Mouse (Mus musculus) stomach, postnatal 0 days (tissue): Measurements from ENCODE around the gene Stac2. TPM values are rescaled to one million over a fixed set of nuclear protein-coding genes. Genes with fewer than 3 reads are reported as not detected.

Source experiments
- ATAC-seq: fragments of 200-750 bp; cut with Nextera tagmentation; 2 replicates; pipeline ENCODE4 v1.8.0; 2017; ENCODE audit not compliant: low FRiP score, low TSS enrichment
- DNase-seq: peaks from one replicate; pipeline ENCODE4 v3.0.0-alpha.2; 2016; ENCODE audit warnings: low spot score
- H3K27ac ChIP-seq: fragments of 300-500 bp; sonication (generic); replicated peaks from 2 replicates; pipeline ENCODE4 v1.5.1; 2014; ENCODE audit warnings: mild to moderate bottlenecking, control low read depth
- H3K27me3 ChIP-seq: fragments of 300-500 bp; sonication (generic); 2 replicates; pipeline ENCODE4 v1.6.1; 2014; ENCODE audit warnings: low read length; ENCODE audit not compliant: control insufficient read depth, insufficient read depth
- H3K36me3 ChIP-seq: fragments of 300-500 bp; sonication (generic); 2 replicates; pipeline ENCODE4 v1.6.1; 2014; ENCODE audit warnings: low read length, mixed read lengths; ENCODE audit not compliant: control insufficient read depth, insufficient read depth
- H3K4me1 ChIP-seq: fragments of 300-500 bp; sonication (generic); replicated peaks from 2 replicates; pipeline ENCODE4 v1.6.1; 2014; ENCODE audit warnings: antibody characterized with exemption; ENCODE audit not compliant: control insufficient read depth, insufficient read depth
- H3K4me2 ChIP-seq: fragments of 300-500 bp; sonication (generic); replicated peaks from 2 replicates; pipeline ENCODE4 v1.6.1; 2014; ENCODE audit warnings: low read depth, mild to moderate bottlenecking, control low read depth, moderate library complexity
- H3K4me3 ChIP-seq: fragments of 300-500 bp; sonication (generic); 2 replicates; pipeline ENCODE4 v1.5.1; 2014; ENCODE audit warnings: low read depth, low read length, control low read depth
- H3K9ac ChIP-seq: fragments of 300-500 bp; sonication (generic); 2 replicates; pipeline ENCODE4 v1.6.1; 2014; ENCODE audit warnings: mild to moderate bottlenecking, low read length, control low read depth, mixed read lengths
- H3K9me3 ChIP-seq: fragments of 300-500 bp; sonication (generic); 2 replicates; pipeline ENCODE4 v1.6.1; 2016; ENCODE audit warnings: low read length; ENCODE audit not compliant: control insufficient read depth
- CTCF ChIP-seq: IDR thresholded peaks from 2 replicates; pipeline ENCODE4 v1.5.1; 2016; ENCODE audit warnings: antibody characterized with exemption, low read depth, mild to moderate bottlenecking, moderate library complexity
- EP300 ChIP-seq: optimal IDR thresholded peaks from 2 replicates; pipeline ENCODE3; 2016; ENCODE audit warnings: antibody characterized with exemption
- WGBS: fragments of 180-500 bp; shearing (Covaris S2); extraction: QIAGEN DNeasy Blood & Tissue Kit; methylation state at CpG from one replicate; pipeline ENCODE4 v1.1.7; 2014; 5-methylcytosine and 5-hydroxymethylcytosine counted together
- microRNA-seq: library from miRNA; unstranded; fragments of <30 nt; microRNA quantifications from one replicate; pipeline ENCODE4, GENCODE M21; 2016
- polyA plus RNA-seq: library from polyadenylated mRNA; unstranded; fragments of >200 nt; fragmentation: Nextera tagmentation; extraction: Ambion mirVana; gene quantifications from 2 replicates; pipeline ENCODE4 v1.2.1, GENCODE M21; 2015

Stac2 gene
- polyA plus RNA-seq, 1 experiment from 2014 or later, result 0.05 TPM

DNA sequence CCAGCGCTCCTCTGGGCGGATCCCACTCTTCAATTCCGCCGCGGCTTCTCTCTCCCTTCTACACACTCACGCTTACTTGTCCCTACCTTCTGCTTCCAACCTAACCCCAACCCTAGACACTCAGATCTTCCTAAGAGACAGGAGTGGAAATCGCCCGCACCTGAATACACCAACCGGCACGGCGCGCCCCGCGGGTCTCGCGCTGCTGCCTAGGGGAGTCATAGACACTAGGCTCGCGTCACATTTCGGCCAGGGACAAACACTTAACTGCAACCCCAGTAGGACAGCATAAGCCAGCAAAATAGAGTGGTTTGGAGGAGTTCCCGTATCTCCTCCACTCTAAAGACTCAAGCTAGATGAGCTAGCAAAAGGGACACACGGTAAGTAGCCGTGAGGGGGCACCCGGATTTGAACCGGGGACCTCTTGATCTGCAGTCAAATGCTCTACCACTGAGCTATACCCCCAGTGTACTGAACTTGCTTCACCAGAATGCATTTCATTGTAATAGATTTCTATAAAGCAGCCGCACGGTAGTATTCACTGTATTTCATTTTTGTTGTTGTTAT lies 64.6 kb downstream of the Stac2 start:
- H3K36me3 ChIP-seq, result no peaks in the 10 kb centered on the region
- DNase-seq, result peak; percentile 86
- H3K9me3 ChIP-seq, result no peaks in the 10 kb centered on the region
- peak; percentile 76 for ATAC-seq
- TF ChIP-seq CTCF (no peak), EP300 (no peak)
- H3K9ac ChIP-seq, result peak overlapping the region; percentile 59
- WGBS, result under 1% methylated on average over 26 of the region's 26 CpGs
- H3K4me3 ChIP-seq, result peak overlapping the region; percentile 56
- H3K4me2 ChIP-seq, result peak overlapping the region; percentile 59
- no peaks in the 10 kb centered on the region; the same call in 1 of the 2 replicates for H3K4me1 ChIP-seq
- H3K27me3 ChIP-seq, result no peaks in the 10 kb centered on the region
- H3K27ac ChIP-seq, result peak overlapping the region; percentile 79

DNA sequence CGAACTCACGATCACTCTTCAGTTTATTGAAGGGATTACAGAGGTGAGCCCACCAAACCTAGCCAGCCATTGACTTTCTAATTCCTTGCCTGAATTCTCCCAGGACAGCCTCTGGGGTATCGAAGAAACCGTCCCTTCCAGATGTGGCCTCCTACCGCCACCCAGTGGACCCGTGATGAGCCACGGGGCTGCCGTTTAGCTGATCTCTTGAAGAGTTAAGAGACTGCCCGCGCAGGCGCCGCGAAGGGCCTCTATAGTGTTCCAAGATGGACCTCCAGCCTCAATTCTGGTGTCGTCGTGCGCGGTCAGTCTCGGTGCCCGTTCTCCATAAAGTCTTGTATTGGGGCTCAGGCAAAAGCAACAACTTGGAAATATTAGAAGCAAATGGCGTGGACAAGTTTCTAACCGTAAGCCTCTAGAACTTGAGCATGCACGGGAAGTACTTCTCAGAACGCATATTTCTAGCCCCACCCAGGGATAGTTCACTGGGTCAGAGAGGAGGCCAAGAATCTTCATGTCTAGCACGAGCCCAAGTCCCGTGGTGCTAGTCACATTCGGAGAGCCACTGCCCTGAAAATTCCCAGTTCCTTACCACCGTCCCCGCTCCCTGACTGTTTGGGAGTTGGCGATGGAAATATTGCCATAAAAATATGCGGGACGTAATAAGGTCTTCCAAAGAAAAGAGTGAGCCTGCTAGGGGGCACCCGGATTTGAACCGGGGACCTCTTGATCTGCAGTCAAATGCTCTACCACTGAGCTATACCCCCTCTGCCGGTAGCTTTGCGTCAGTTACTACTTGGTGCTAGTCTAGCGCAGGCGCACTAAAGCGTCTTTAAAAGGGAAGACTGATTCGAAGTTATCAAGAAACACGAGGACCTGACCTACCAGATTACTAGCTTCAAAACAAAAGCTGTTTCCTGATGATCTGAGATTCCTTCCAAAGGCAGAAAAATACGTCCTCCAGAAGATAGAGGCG lies 65.4 kb downstream of the Stac2 start:
- H3K27me3 ChIP-seq, result no peaks in the 10 kb centered on the region
- DNase-seq, result peak; percentile 89
- peak overlapping the region; percentile 62 for H3K4me2 ChIP-seq
- WGBS, result 1% methylated on average over 42 of the region's 42 CpGs
- no peaks in the 10 kb centered on the region; the same call in 1 of the 2 replicates for H3K4me1 ChIP-seq
- no peaks in the 10 kb centered on the region for H3K36me3 ChIP-seq
- TF ChIP-seq EP300, result no peak
- peak; percentile 96 for TF ChIP-seq CTCF
- peak; percentile 81 for ATAC-seq
- peak overlapping the region; percentile 59 for H3K9ac ChIP-seq
- H3K4me3 ChIP-seq, result peak overlapping the region; percentile 56
- H3K9me3 ChIP-seq, result no peaks in the 10 kb centered on the region
- peak overlapping the region; percentile 88 for H3K27ac ChIP-seq

DNA sequence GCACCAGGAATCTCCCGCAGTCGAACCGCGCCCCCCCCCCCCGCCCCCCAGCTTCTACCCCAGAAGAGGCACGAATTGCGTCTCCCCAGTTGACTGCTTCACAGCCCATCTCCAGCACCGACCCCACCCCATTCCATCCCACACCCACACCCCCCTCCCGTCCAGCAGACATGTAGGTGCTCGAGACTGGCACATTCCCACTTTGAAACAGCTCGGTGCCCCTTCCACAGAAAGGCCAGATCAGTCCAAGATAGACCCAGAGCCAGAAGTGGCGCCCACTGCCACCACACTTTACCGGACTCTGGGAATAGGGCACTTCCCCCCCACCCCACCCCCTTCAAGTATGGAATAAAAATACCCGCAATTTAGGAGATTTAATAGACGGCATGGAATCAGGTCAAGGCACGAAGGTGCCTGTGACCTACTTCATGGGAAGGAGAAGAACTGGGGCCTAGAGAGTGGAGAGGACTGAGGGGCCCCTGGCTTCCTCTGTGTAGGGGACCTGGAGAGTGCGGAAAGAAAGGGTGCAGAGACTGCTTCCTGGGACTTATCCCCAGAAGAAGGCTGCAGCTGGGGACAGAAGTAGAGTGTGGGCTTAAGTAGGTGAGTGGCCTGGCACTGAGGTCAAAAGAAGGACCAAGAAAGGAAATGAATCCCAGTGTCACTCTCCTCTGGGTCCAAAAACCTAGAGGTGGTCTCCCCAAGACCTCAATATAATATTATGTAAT lies 66.4 kb downstream of the Stac2 start:
- no peak for DNase-seq
- TF ChIP-seq CTCF, result no peak
- TF ChIP-seq EP300, result no peak
- H3K4me1 ChIP-seq, result no peaks in the 10 kb centered on the region; the same call in 1 of the 2 replicates
- H3K9me3 ChIP-seq, result no peaks in the 10 kb centered on the region
- no peaks in the 10 kb centered on the region for H3K36me3 ChIP-seq
- peak overlapping the region; percentile 88 for H3K4me2 ChIP-seq
- H3K9ac ChIP-seq, result peak overlapping the region; percentile 59
- H3K4me3 ChIP-seq, result peak overlapping the region; percentile 57
- no peak overlapping the region for H3K27ac ChIP-seq
- H3K27me3 ChIP-seq, result no peaks in the 10 kb centered on the region
- ATAC-seq, result no peak
- WGBS, result 30% methylated on average over 12 of the region's 17 CpGs

Small RNAs within 50 kb of the gene (microRNA-seq; reads per million reads assigned to microRNA genes)
- not detected for gene Gm27597

Other genes starting within 250 kb of the Stac2 start
- gene B230217C12Rik, start 212.7 kb downstream of the Stac2 start, polyA plus RNA-seq, result 1.1 and 1.9 TPM in 2 replicates
- 0.29 and 0.34 TPM in 2 replicates for gene Fbxo47, start 169.3 kb downstream of the Stac2 start, polyA plus RNA-seq
- gene Plxdc1, start 67.0 kb downstream of the Stac2 start, polyA plus RNA-seq, result 0.40 and 0.45 TPM in 2 replicates
- 7.5 and 9.8 TPM in 2 replicates for gene Arl5c, start 57.3 kb downstream of the Stac2 start, polyA plus RNA-seq
- gene Cacnb1, start 30.4 kb downstream of the Stac2 start, polyA plus RNA-seq, result 4.2 and 4.9 TPM in 2 replicates
- gene Rpl19, start 26.8 kb downstream of the Stac2 start, polyA plus RNA-seq, result 863 and 874 TPM in 2 replicates
- 11.7 and 12.7 TPM in 2 replicates for gene Fbxl20, start 96.9 kb upstream of the Stac2 start, polyA plus RNA-seq
- gene Med1, start 139.8 kb upstream of the Stac2 start, polyA plus RNA-seq, result 25.5 and 26.8 TPM in 2 replicates
- gene Cdk12, start 149.6 kb upstream of the Stac2 start, polyA plus RNA-seq, result 3.8 and 4.1 TPM in 2 replicates